Mouse (Mus musculus): ENCODE results near the gene Il6st. TPM values are rescaled to one million over a fixed set of nuclear protein-coding genes. Genes with fewer than 3 reads are reported as not detected.
A peak's percentile ranks its signal among the peaks of the same experiment; 100 is the strongest.

Il6st gene
- polyA plus RNA-seq, 1 experiment: 33.6 TPM

GRCm38 (mm10) chr13:112483015-112483414 lies 19.1 kb downstream of the Il6st start:
- no peak for TF ChIP-seq CTCF (conservative IDR thresholded peaks at IDR 0.05; ENCODE audit: insufficient read depth, insufficient read length, low read depth, low read length)
- no peak for TF ChIP-seq POLR2A (IDR thresholded peaks at IDR 0.05; ENCODE audit: low read depth, low read length)
- DNase-seq: no peak
- no peaks in the 10 kb centered on the region for H3K27me3 ChIP-seq (replicated peaks; ENCODE audit: control insufficient read depth, insufficient read depth, low read length)
- H3K4me3 ChIP-seq (ENCODE audit: insufficient read depth, low read depth, low read length): no peak overlapping the region
- no peak overlapping the region for H3K27ac ChIP-seq (ENCODE audit: insufficient read depth, low read depth, low read length)
- H3K4me1 ChIP-seq (ENCODE audit: control insufficient read depth, insufficient read depth, low read length): no peaks in the 10 kb centered on the region; the same call in 1 of the 2 replicates
- peaks cover 1% of the 10 kb centered on the region; the same call in 1 of the 2 replicates for H3K36me3 ChIP-seq (ENCODE audit: control insufficient read depth, insufficient read depth, low read length)
- WGBS: 82% methylated on average over 7 of the region's 7 CpGs

GRCm38 (mm10) chr13:112486236-112486635 lies 22.4 kb downstream of the Il6st start:
- 63% methylated on average over 5 of the region's 5 CpGs for whole genome bisulfite sequencing
- H3K36me3 ChIP-seq (ENCODE audit: control insufficient read depth, insufficient read depth, low read length): peaks cover 3% of the 10 kb centered on the region; the same call in 1 of the 2 replicates
- H3K27me3 ChIP-seq (replicated peaks; ENCODE audit: control insufficient read depth, insufficient read depth, low read length): no peaks in the 10 kb centered on the region
- no peaks in the 10 kb centered on the region; the same call in 1 of the 2 replicates for H3K4me1 ChIP-seq (ENCODE audit: control insufficient read depth, insufficient read depth, low read length)
- peak; percentile 88 for DNase-seq
- TF ChIP-seq POLR2A (IDR thresholded peaks at IDR 0.05; ENCODE audit: low read depth, low read length): no peak
- no peak for TF ChIP-seq CTCF (conservative IDR thresholded peaks at IDR 0.05; ENCODE audit: insufficient read depth, insufficient read length, low read depth, low read length)
- H3K27ac ChIP-seq (ENCODE audit: insufficient read depth, low read depth, low read length): peak overlapping the region; percentile 24; the same call in 1 of the 2 replicates
- H3K4me3 ChIP-seq (ENCODE audit: insufficient read depth, low read depth, low read length): no peak overlapping the region

GRCm38 (mm10) chr13:112486676-112487075 lies 22.8 kb downstream of the Il6st start:
- no peaks in the 10 kb centered on the region for H3K27me3 ChIP-seq (replicated peaks; ENCODE audit: control insufficient read depth, insufficient read depth, low read length)

GRCm38 (mm10) chr13:112490036-112490435 lies 26.2 kb downstream of the Il6st start:
- no peaks in the 10 kb centered on the region for H3K27me3 ChIP-seq (replicated peaks; ENCODE audit: control insufficient read depth, insufficient read depth, low read length)
- no peak for DNase-seq
- H3K4me1 ChIP-seq (ENCODE audit: control insufficient read depth, insufficient read depth, low read length): peaks cover 2% of the 10 kb centered on the region; the same call in 1 of the 2 replicates
- 92% methylated on average over 3 of the region's 3 CpGs for WGBS
- TF ChIP-seq POLR2A (IDR thresholded peaks at IDR 0.05; ENCODE audit: low read depth, low read length) (no peak), CTCF (conservative IDR thresholded peaks at IDR 0.05; ENCODE audit: insufficient read depth, insufficient read length, low read depth, low read length) (no peak)
- no peak overlapping the region for H3K27ac ChIP-seq (ENCODE audit: insufficient read depth, low read depth, low read length)
- H3K4me3 ChIP-seq (ENCODE audit: insufficient read depth, low read depth, low read length): no peak overlapping the region
- H3K36me3 ChIP-seq (ENCODE audit: control insufficient read depth, insufficient read depth, low read length): peaks cover 4% of the 10 kb centered on the region

More at GRCm38 (mm10) chr13:112486676-112487075, 22.8 kb downstream of the Il6st start:
- no peak for TF ChIP-seq CTCF (conservative IDR thresholded peaks at IDR 0.05; ENCODE audit: insufficient read depth, insufficient read length, low read depth, low read length)
- TF ChIP-seq POLR2A (IDR thresholded peaks at IDR 0.05; ENCODE audit: low read depth, low read length): no peak
- peaks cover 3% of the 10 kb centered on the region; the same call in 1 of the 2 replicates for H3K36me3 ChIP-seq (ENCODE audit: control insufficient read depth, insufficient read depth, low read length)
- DNase-seq: no peak
- no peak overlapping the region for H3K4me3 ChIP-seq (ENCODE audit: insufficient read depth, low read depth, low read length)
- peak overlapping the region; percentile 24; the same call in 1 of the 2 replicates for H3K27ac ChIP-seq (ENCODE audit: insufficient read depth, low read depth, low read length)
- 99% methylated on average over 5 of the region's 5 CpGs for WGBS
- H3K4me1 ChIP-seq (ENCODE audit: control insufficient read depth, insufficient read depth, low read length): no peaks in the 10 kb centered on the region; the same call in 1 of the 2 replicates

- H3K4me3 ChIP-seq (ENCODE audit: insufficient read depth, low read depth, low read length): no peak overlapping the region
- peaks cover 4% of the 10 kb centered on the region for H3K36me3 ChIP-seq (ENCODE audit: control insufficient read depth, insufficient read depth, low read length)
- TF ChIP-seq CTCF (conservative IDR thresholded peaks at IDR 0.05; ENCODE audit: insufficient read depth, insufficient read length, low read depth, low read length) (no peak), POLR2A (IDR thresholded peaks at IDR 0.05; ENCODE audit: low read depth, low read length) (no peak)
- WGBS: 51% methylated on average over 14 of the region's 14 CpGs
- no peaks in the 10 kb centered on the region for H3K27me3 ChIP-seq (replicated peaks; ENCODE audit: control insufficient read depth, insufficient read depth, low read length)
- peak overlapping the region; percentile 20; the same call in 1 of the 2 replicates for H3K27ac ChIP-seq (ENCODE audit: insufficient read depth, low read depth, low read length)
- DNase-seq: peak; percentile 81
- H3K4me1 ChIP-seq (ENCODE audit: control insufficient read depth, insufficient read depth, low read length): peaks cover 2% of the 10 kb centered on the region; the same call in 1 of the 2 replicates
Observed at GRCm38 (mm10) chr13:112491636-112492284, 27.9 kb downstream of the Il6st start.

- TF ChIP-seq CTCF (conservative IDR thresholded peaks at IDR 0.05; ENCODE audit: insufficient read depth, insufficient read length, low read depth, low read length): no peak
- Histone ChIP-seq H3K4me3 (ENCODE audit: insufficient read depth, low read depth, low read length) (no peak overlapping the region), H3K36me3 (ENCODE audit: control insufficient read depth, insufficient read depth, low read length) (peaks cover 4% of the 10 kb centered on the region), H3K27me3 (replicated peaks; ENCODE audit: control insufficient read depth, insufficient read depth, low read length) (no peaks in the 10 kb centered on the region), H3K4me1 (ENCODE audit: control insufficient read depth, insufficient read depth, low read length) (peaks cover 2% of the 10 kb centered on the region; the same call in 1 of the 2 replicates), H3K27ac (ENCODE audit: insufficient read depth, low read depth, low read length) (no peak overlapping the region)
- WGBS: 91% methylated on average over 1 of the region's 1 CpGs
- DNase-seq: no peak
Observed at GRCm38 (mm10) chr13:112492285-112492678, 28.4 kb downstream of the Il6st start.

- TF ChIP-seq POLR2A (IDR thresholded peaks at IDR 0.05; ENCODE audit: low read depth, low read length) (no peak), CTCF (conservative IDR thresholded peaks at IDR 0.05; ENCODE audit: insufficient read depth, insufficient read length, low read depth, low read length) (no peak)
- no peak overlapping the region for H3K27ac ChIP-seq (ENCODE audit: insufficient read depth, low read depth, low read length)
- peaks cover 8% of the 10 kb centered on the region for H3K36me3 ChIP-seq (ENCODE audit: control insufficient read depth, insufficient read depth, low read length)
- no peaks in the 10 kb centered on the region for H3K27me3 ChIP-seq (replicated peaks; ENCODE audit: control insufficient read depth, insufficient read depth, low read length)
- peak overlapping the region; percentile 13; the same call in 1 of the 2 replicates for H3K4me3 ChIP-seq (ENCODE audit: insufficient read depth, low read depth, low read length)
- DNase-seq: no peak
- H3K4me1 ChIP-seq (ENCODE audit: control insufficient read depth, insufficient read depth, low read length): peaks cover 2% of the 10 kb centered on the region; the same call in 1 of the 2 replicates
- WGBS: 86% methylated on average over 12 of the region's 12 CpGs
Observed at GRCm38 (mm10) chr13:112494590-112494989, 30.7 kb downstream of the Il6st start.
